Mouse (Mus musculus): ENCODE results near the gene Olfr30. TPM values are rescaled to one million over a fixed set of nuclear protein-coding genes. Genes with fewer than 3 reads are reported as not detected.

The Olfr30 gene
- polyA plus RNA-seq, 1 experiment from 2014 or later = not detected

GRCm38 (mm10) chr11:58437866-58438265, 24.2 kb downstream of the Olfr30 start:
- H3K9me3 ChIP-seq (ENCODE audit: control insufficient read depth, low read length) = no peaks in the 10 kb centered on the region
- no peak overlapping the region for H3K4me3 ChIP-seq (ENCODE audit: control insufficient read depth in 1 of 2, insufficient read depth in 1 of 2, low read depth in 1 of 2, low read length in 2 of 2)
- no peaks in the 10 kb centered on the region for H3K27me3 ChIP-seq (ENCODE audit: control insufficient read depth, insufficient read depth, low read length)
- H3K36me3 ChIP-seq (ENCODE audit: control insufficient read depth, insufficient read depth, low read length) = no peaks in the 10 kb centered on the region
- H3K27ac ChIP-seq (replicated peaks in 1 of 2; ENCODE audit: control insufficient read depth in 1 of 2, insufficient read depth in 1 of 2, low read depth in 2 of 2, low read length in 2 of 2) = no peak overlapping the region
- H3K9ac ChIP-seq (ENCODE audit: low read length) = no peak overlapping the region
- WGBS = 63% methylated on average over 5 of the region's 5 CpGs
- no peak for ATAC-seq (ENCODE audit: insufficient number of reproducible peaks, insufficient read depth, low FRiP score, low read depth)
- no peaks in the 10 kb centered on the region for H3K4me1 ChIP-seq (ENCODE audit: control insufficient read depth in 2 of 2, insufficient read depth in 2 of 2, low read length in 2 of 2)
- H3K4me2 ChIP-seq (ENCODE audit: low read length) = no peak overlapping the region

- H3K4me3 ChIP-seq (ENCODE audit: control insufficient read depth in 1 of 2, insufficient read depth in 1 of 2, low read depth in 1 of 2, low read length in 2 of 2) = no peak within 1 kb of the TSS
- no peaks in the 10 kb centered on the region for H3K36me3 ChIP-seq (ENCODE audit: control insufficient read depth, insufficient read depth, low read length)
- WGBS = 82% methylated on average over 3 of the region's 3 CpGs
- no peak within 1 kb of the TSS for H3K4me2 ChIP-seq (ENCODE audit: low read length)
- no peak for ATAC-seq (ENCODE audit: insufficient number of reproducible peaks, insufficient read depth, low FRiP score, low read depth)
- no peak within 1 kb of the TSS for H3K27ac ChIP-seq (replicated peaks in 1 of 2; ENCODE audit: control insufficient read depth in 1 of 2, insufficient read depth in 1 of 2, low read depth in 2 of 2, low read length in 2 of 2)
- no peaks in the 10 kb centered on the region for H3K9me3 ChIP-seq (ENCODE audit: control insufficient read depth, low read length)
- H3K27me3 ChIP-seq (ENCODE audit: control insufficient read depth, insufficient read depth, low read length) = no peaks in the 10 kb centered on the region
- no peaks in the 10 kb centered on the region for H3K4me1 ChIP-seq (ENCODE audit: control insufficient read depth in 2 of 2, insufficient read depth in 2 of 2, low read length in 2 of 2)
- no peak within 1 kb of the TSS for H3K9ac ChIP-seq (ENCODE audit: low read length)
Observed at GRCm38 (mm10) chr11:58432259-58432658, 29.8 kb downstream of the Olfr30 start, which contains the start of gene Gm12253. Gene Gm12253 (plus strand): TSS chr11:58432559.

GRCm38 (mm10) chr11:58420815-58421214, 41.3 kb downstream of the Olfr30 start, which contains the start of gene 1810065E05Rik:
Gene 1810065E05Rik (plus strand): TSS chr11:58421111.
- Histone ChIP-seq H3K36me3 (ENCODE audit: control insufficient read depth, insufficient read depth, low read length) (no peaks in the 10 kb centered on the region), H3K27me3 (ENCODE audit: control insufficient read depth, insufficient read depth, low read length) (no peaks in the 10 kb centered on the region), H3K27ac (replicated peaks in 1 of 2; ENCODE audit: control insufficient read depth in 1 of 2, insufficient read depth in 1 of 2, low read depth in 2 of 2, low read length in 2 of 2) (no peak within 1 kb of the TSS), H3K4me2 (ENCODE audit: low read length) (no peak within 1 kb of the TSS), H3K9ac (ENCODE audit: low read length) (no peak within 1 kb of the TSS), H3K4me3 (ENCODE audit: control insufficient read depth in 1 of 2, insufficient read depth in 1 of 2, low read depth in 1 of 2, low read length in 2 of 2) (no peak within 1 kb of the TSS), H3K4me1 (ENCODE audit: control insufficient read depth in 2 of 2, insufficient read depth in 2 of 2, low read length in 2 of 2) (peaks cover 6 to 7% of the 10 kb centered on the region in 2 experiments; a peak in 2 of 4 replicates), H3K9me3 (ENCODE audit: control insufficient read depth, low read length) (no peaks in the 10 kb centered on the region)
- ATAC-seq (ENCODE audit: insufficient number of reproducible peaks, insufficient read depth, low FRiP score, low read depth) = no peak
- 47% methylated on average over 1 of the region's 1 CpGs for WGBS

GRCm38 (mm10) chr11:58418336-58418735, 43.7 kb downstream of the Olfr30 start:
- Histone ChIP-seq H3K4me3 (ENCODE audit: control insufficient read depth in 1 of 2, insufficient read depth in 1 of 2, low read depth in 1 of 2, low read length in 2 of 2) (no peak overlapping the region), H3K4me1 (ENCODE audit: control insufficient read depth in 2 of 2, insufficient read depth in 2 of 2, low read length in 2 of 2) (peaks cover 6 to 7% of the 10 kb centered on the region in 2 experiments; a peak in 2 of 4 replicates), H3K9ac (ENCODE audit: low read length) (no peak overlapping the region), H3K9me3 (ENCODE audit: control insufficient read depth, low read length) (no peaks in the 10 kb centered on the region), H3K27me3 (ENCODE audit: control insufficient read depth, insufficient read depth, low read length) (no peaks in the 10 kb centered on the region), H3K4me2 (ENCODE audit: low read length) (no peak overlapping the region), H3K27ac (replicated peaks in 1 of 2; ENCODE audit: control insufficient read depth in 1 of 2, insufficient read depth in 1 of 2, low read depth in 2 of 2, low read length in 2 of 2) (no peak overlapping the region), H3K36me3 (ENCODE audit: control insufficient read depth, insufficient read depth, low read length) (no peaks in the 10 kb centered on the region)
- 54% methylated on average over 3 of the region's 3 CpGs for WGBS
- ATAC-seq (ENCODE audit: insufficient number of reproducible peaks, insufficient read depth, low FRiP score, low read depth) = no peak

- no peak overlapping the region for H3K27ac ChIP-seq (replicated peaks in 1 of 2; ENCODE audit: control insufficient read depth in 1 of 2, insufficient read depth in 1 of 2, low read depth in 2 of 2, low read length in 2 of 2)
- ATAC-seq (ENCODE audit: insufficient number of reproducible peaks, insufficient read depth, low FRiP score, low read depth) = no peak
- no peaks in the 10 kb centered on the region for H3K9me3 ChIP-seq (ENCODE audit: control insufficient read depth, low read length)
- no peak overlapping the region for H3K9ac ChIP-seq (ENCODE audit: low read length)
- no peaks in the 10 kb centered on the region for H3K4me1 ChIP-seq (ENCODE audit: control insufficient read depth in 2 of 2, insufficient read depth in 2 of 2, low read length in 2 of 2)
- WGBS = 68% methylated on average over 3 of the region's 3 CpGs
- H3K4me2 ChIP-seq (ENCODE audit: low read length) = no peak overlapping the region
- H3K4me3 ChIP-seq (ENCODE audit: control insufficient read depth in 1 of 2, insufficient read depth in 1 of 2, low read depth in 1 of 2, low read length in 2 of 2) = no peak overlapping the region
- H3K27me3 ChIP-seq (ENCODE audit: control insufficient read depth, insufficient read depth, low read length) = no peaks in the 10 kb centered on the region
- H3K36me3 ChIP-seq (ENCODE audit: control insufficient read depth, insufficient read depth, low read length) = no peaks in the 10 kb centered on the region
Observed at GRCm38 (mm10) chr11:58408066-58408465, 54.0 kb downstream of the Olfr30 start.

Other genes starting within 250 kb of the Olfr30 start
- not detected in 2 replicates for gene 4930438A08Rik, start 187.5 kb downstream of the Olfr30 start, polyA plus RNA-seq (2014; fragmentation: Nextera tagmentation; extraction: Ambion mirVana)
- gene Zfp692, start 155.2 kb downstream of the Olfr30 start, polyA plus RNA-seq (2014; fragmentation: Nextera tagmentation; extraction: Ambion mirVana) = 6.9 and 7.6 TPM in 2 replicates
- gene Zfp672, start 131.9 kb downstream of the Olfr30 start, polyA plus RNA-seq (2014; fragmentation: Nextera tagmentation; extraction: Ambion mirVana) = 33.9 and 38.4 TPM in 2 replicates
- 19.2 and 19.5 TPM in 2 replicates for gene Sh3bp5l, start 131.5 kb downstream of the Olfr30 start, polyA plus RNA-seq (2014; fragmentation: Nextera tagmentation; extraction: Ambion mirVana)
- not detected in 2 replicates for gene Lypd8, start 83.2 kb downstream of the Olfr30 start, polyA plus RNA-seq (2014; fragmentation: Nextera tagmentation; extraction: Ambion mirVana)
- not detected in 2 replicates for gene 1810065E05Rik, start 41.2 kb downstream of the Olfr30 start, polyA plus RNA-seq (2014; fragmentation: Nextera tagmentation; extraction: Ambion mirVana)
- gene Gm12253, start 29.7 kb downstream of the Olfr30 start, polyA plus RNA-seq (2014; fragmentation: Nextera tagmentation; extraction: Ambion mirVana) = not detected in 2 replicates
- not detected in 2 replicates for gene Lypd9, start 9.3 kb downstream of the Olfr30 start, polyA plus RNA-seq (2014; fragmentation: Nextera tagmentation; extraction: Ambion mirVana)
- gene Olfr332, start 30.3 kb upstream of the Olfr30 start, polyA plus RNA-seq (2014; fragmentation: Nextera tagmentation; extraction: Ambion mirVana) = not detected in 2 replicates
- not detected in 2 replicates for gene Olfr331, start 40.3 kb upstream of the Olfr30 start, polyA plus RNA-seq (2014; fragmentation: Nextera tagmentation; extraction: Ambion mirVana)
- gene Olfr330, start 72.6 kb upstream of the Olfr30 start, polyA plus RNA-seq (2014; fragmentation: Nextera tagmentation; extraction: Ambion mirVana) = not detected in 2 replicates
- gene Olfr329-ps, start 84.2 kb upstream of the Olfr30 start, polyA plus RNA-seq (2014; fragmentation: Nextera tagmentation; extraction: Ambion mirVana) = not detected in 2 replicates
- gene Olfr328, start 93.4 kb upstream of the Olfr30 start, polyA plus RNA-seq (2014; fragmentation: Nextera tagmentation; extraction: Ambion mirVana) = not detected in 2 replicates
- gene Olfr224, start 108.3 kb upstream of the Olfr30 start, polyA plus RNA-seq (2014; fragmentation: Nextera tagmentation; extraction: Ambion mirVana) = not detected in 2 replicates
- gene Olfr325, start 115.5 kb upstream of the Olfr30 start, polyA plus RNA-seq (2014; fragmentation: Nextera tagmentation; extraction: Ambion mirVana) = not detected in 2 replicates
- not detected in 2 replicates for gene Olfr324, start 132.8 kb upstream of the Olfr30 start, polyA plus RNA-seq (2014; fragmentation: Nextera tagmentation; extraction: Ambion mirVana)
- not detected in 2 replicates for gene 2210407C18Rik, start 153.8 kb upstream of the Olfr30 start, polyA plus RNA-seq (2014; fragmentation: Nextera tagmentation; extraction: Ambion mirVana)
- gene Olfr323, start 168.2 kb upstream of the Olfr30 start, polyA plus RNA-seq (2014; fragmentation: Nextera tagmentation; extraction: Ambion mirVana) = not detected in 2 replicates
- 0.15 TPM in 1 of 2 replicates, not detected in the other for gene Trim58, start 178.2 kb upstream of the Olfr30 start, polyA plus RNA-seq (2014; fragmentation: Nextera tagmentation; extraction: Ambion mirVana)
- not detected in 2 replicates for gene Olfr322, start 196.5 kb upstream of the Olfr30 start, polyA plus RNA-seq (2014; fragmentation: Nextera tagmentation; extraction: Ambion mirVana)
- gene Olfr320, start 218.8 kb upstream of the Olfr30 start, polyA plus RNA-seq (2014; fragmentation: Nextera tagmentation; extraction: Ambion mirVana) = not detected in 2 replicates
- gene Olfr319, start 236.9 kb upstream of the Olfr30 start, polyA plus RNA-seq (2014; fragmentation: Nextera tagmentation; extraction: Ambion mirVana) = not detected in 2 replicates

Data from heart, embryonic 14.5 days (tissue).